Mouse (Mus musculus) spleen, adult 2 months (tissue): ENCODE measurements around the gene Sgpl1.

Experiments used
- CTCF ChIP-seq: fragments of 200-500 bp; IDR thresholded peaks from 2 replicates; pipeline ENCODE4 v1.5.1; 2011; ENCODE audit warnings: mild to moderate bottlenecking, inconsistent platforms; ENCODE audit not compliant: insufficient read depth, insufficient read length, insufficient replicate concordance; ENCODE audit errors: extremely low read depth
- POLR2A ChIP-seq: fragments of 200-500 bp; IDR thresholded peaks from 2 replicates; pipeline ENCODE4 v1.6.1; 2011; ENCODE audit warnings: low read depth, low read length, inconsistent platforms

GRCm38 (mm10) chr10:61064635-61065034, 82.9 kb downstream of the Sgpl1 start:
- TF ChIP-seq CTCF (no peak), POLR2A (no peak)
